Mouse (Mus musculus) limb, embryonic 14.5 days (tissue): ENCODE measurements at regions not wholly inside any gene's neighbourhood (a gene's known extent, or its start where the extent isn't known, plus 50 kb on each side); places are given as distances from the start of the nearest gene placed in this dataset.

ENCODE experiments used
- ATAC-seq: fragments of 200-750 bp; cut with Nextera tagmentation; 2 replicates; pipeline ENCODE4 v1.8.0; 2017; ENCODE audit warnings: low read depth, moderate number of reproducible peaks, moderate TSS enrichment; ENCODE audit not compliant: low FRiP score
- DNase-seq: peaks from one replicate; pipeline ENCODE4 v3.0.0-alpha.2; 2015; ENCODE audit warnings: low spot score
- H3K27ac ChIP-seq: fragments of 300-500 bp; sonication (generic); replicated peaks from 2 replicates; pipeline ENCODE4 v1.5.1; 2014; ENCODE audit warnings: low read depth, mild to moderate bottlenecking, low read length, moderate library complexity, mixed read lengths
- H3K27me3 ChIP-seq: fragments of 300-500 bp; sonication (generic); 2 replicates; pipeline ENCODE4 v1.6.1; 2014; ENCODE audit warnings: low read length, mixed read lengths; ENCODE audit not compliant: control insufficient read depth, insufficient read depth
- H3K36me3 ChIP-seq: fragments of 300-500 bp; sonication (generic); 2 replicates; pipeline ENCODE4 v1.6.1; 2014; ENCODE audit warnings: mild to moderate bottlenecking, low read length, moderate library complexity, mixed read lengths; ENCODE audit not compliant: control insufficient read depth, insufficient read depth
- H3K4me1 ChIP-seq: fragments of 300-500 bp; sonication (generic); 2 replicates; pipeline ENCODE4 v1.6.1; 2014; ENCODE audit warnings: antibody characterized with exemption, low read length, mixed read lengths; ENCODE audit not compliant: control insufficient read depth, insufficient read depth
- H3K4me2 ChIP-seq: fragments of 300-500 bp; sonication (generic); replicated peaks from 2 replicates; pipeline ENCODE4 v1.6.1; 2014; ENCODE audit warnings: low read depth, mild to moderate bottlenecking, low read length, moderate library complexity; ENCODE audit not compliant: severe bottlenecking
- H3K4me3 ChIP-seq: fragments of 300-500 bp; sonication (generic); replicated peaks from 2 replicates; pipeline ENCODE4 v1.5.1; 2014; ENCODE audit warnings: low read length
- H3K9ac ChIP-seq: fragments of 300-500 bp; sonication (generic); 2 replicates; pipeline ENCODE4 v1.6.1; 2014; ENCODE audit warnings: mild to moderate bottlenecking, low read depth, low read length, moderate library complexity; ENCODE audit not compliant: severe bottlenecking
- H3K9me3 ChIP-seq: fragments of 300-500 bp; sonication (generic); 2 replicates; pipeline ENCODE4 v1.6.1; 2016; ENCODE audit warnings: low read length; ENCODE audit not compliant: control insufficient read depth
- POLR2A ChIP-seq: fragments of 200-500 bp; IDR thresholded peaks from 2 replicates; pipeline ENCODE4 v1.8.0; 2012; ENCODE audit warnings: inconsistent platforms, mild to moderate bottlenecking, moderate library complexity, borderline replicate concordance; ENCODE audit not compliant: insufficient read depth, insufficient read length; ENCODE audit errors: extremely low read depth
- WGBS: fragments of 180-500 bp; shearing (Covaris S2); extraction: QIAGEN DNeasy Blood & Tissue Kit; methylation state at CpG from one replicate; pipeline ENCODE4 v1.1.7; 2014; 5-methylcytosine and 5-hydroxymethylcytosine counted together

GRCm38 (mm10) chr10:118780831-118781569, 89.0 kb downstream of the Dyrk2 start:
- TF ChIP-seq POLR2A, result no peak
- no peak overlapping the region for H3K27ac ChIP-seq
- H3K9me3 ChIP-seq, result no peaks in the 10 kb centered on the region
- H3K4me2 ChIP-seq, result no peak overlapping the region
- no peak overlapping the region for H3K4me3 ChIP-seq
- no peaks in the 10 kb centered on the region for H3K36me3 ChIP-seq
- DNase-seq, result no peak
- H3K9ac ChIP-seq, result no peak overlapping the region
- no peaks in the 10 kb centered on the region for H3K4me1 ChIP-seq
- WGBS, result 89% methylated on average over 10 of the region's 10 CpGs
- no peak for ATAC-seq
- H3K27me3 ChIP-seq, result no peaks in the 10 kb centered on the region

DNA sequence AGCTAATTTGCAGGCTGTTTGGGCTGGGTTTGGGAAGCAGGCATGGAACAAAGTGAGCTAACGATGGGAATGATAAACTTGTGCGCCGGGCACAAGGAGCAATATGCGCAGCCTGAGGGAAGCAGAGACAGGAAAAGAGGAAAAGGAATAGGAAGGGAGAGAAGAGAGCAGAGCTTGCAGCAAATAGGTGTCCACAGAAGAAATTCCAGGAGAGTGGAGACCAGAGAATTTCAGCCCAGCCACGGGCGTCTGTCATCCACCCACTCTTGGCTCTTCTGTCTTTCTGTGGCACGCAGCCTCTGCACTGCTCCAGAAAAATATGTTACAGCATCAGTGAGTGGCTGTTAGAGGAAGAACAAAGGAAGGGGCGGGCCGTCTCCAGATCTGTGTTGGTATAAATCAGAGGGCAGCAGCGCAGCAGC, 88.2 kb downstream of the Dyrk2 start:
- no peak for DNase-seq
- Histone ChIP-seq H3K4me2 (no peak overlapping the region), H3K4me1 (no peaks in the 10 kb centered on the region), H3K36me3 (no peaks in the 10 kb centered on the region), H3K27ac (no peak overlapping the region), H3K9me3 (no peaks in the 10 kb centered on the region), H3K27me3 (no peaks in the 10 kb centered on the region), H3K9ac (no peak overlapping the region), H3K4me3 (no peak overlapping the region)
- 53% methylated on average over 10 of the region's 10 CpGs for WGBS
- TF ChIP-seq POLR2A, result no peak
- ATAC-seq, result no peak

DNA sequence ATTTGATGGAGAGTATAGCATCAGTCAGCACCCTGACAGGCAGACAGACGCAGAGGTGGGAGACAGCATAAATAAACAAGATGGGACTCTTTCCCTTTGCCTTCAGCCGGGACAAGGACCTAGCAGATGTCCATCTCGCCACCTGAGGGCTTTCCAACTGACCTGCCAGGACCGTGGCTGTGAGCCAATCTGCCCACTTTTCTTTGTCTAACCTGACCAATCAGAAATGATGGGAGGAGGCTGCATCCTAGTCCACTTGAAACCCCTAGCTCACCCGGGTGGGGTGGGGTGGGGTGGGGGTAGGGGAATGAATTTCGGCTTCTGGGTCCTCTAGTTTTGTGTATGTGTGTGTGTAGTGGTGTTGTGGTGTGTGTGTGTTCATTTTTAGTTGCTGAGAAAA, 87.4 kb downstream of the Dyrk2 start:
- Histone ChIP-seq H3K4me1 (no peaks in the 10 kb centered on the region), H3K27me3 (no peaks in the 10 kb centered on the region), H3K36me3 (no peaks in the 10 kb centered on the region), H3K9me3 (no peaks in the 10 kb centered on the region), H3K27ac (no peak overlapping the region), H3K4me2 (no peak overlapping the region), H3K9ac (no peak overlapping the region), H3K4me3 (no peak overlapping the region)
- DNase-seq (no peak), ATAC-seq (no peak)
- no peak for TF ChIP-seq POLR2A
- 73% methylated on average over 6 of the region's 6 CpGs for WGBS

DNA sequence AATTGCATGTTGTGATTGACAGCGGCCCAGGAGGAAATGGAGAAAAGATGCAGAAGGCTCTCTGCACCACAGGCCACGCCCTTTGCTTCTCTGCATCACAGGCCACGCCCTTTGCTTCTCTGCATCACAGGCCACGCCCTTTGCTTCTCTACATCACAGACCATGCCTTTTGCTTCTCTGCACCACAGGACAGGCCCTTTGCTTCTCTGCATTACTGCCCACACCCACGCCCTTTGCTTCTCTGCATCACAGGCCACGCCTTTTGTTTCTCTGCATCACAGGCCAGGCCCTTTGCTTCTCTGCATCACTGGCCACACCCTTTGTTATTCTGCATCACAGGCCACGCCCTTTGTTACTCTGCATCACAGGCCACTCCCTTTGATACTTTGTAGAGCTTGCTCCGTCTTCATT, 82.7 kb downstream of the Dyrk2 start:
- Histone ChIP-seq H3K9me3 (no peaks in the 10 kb centered on the region), H3K27ac (no peak overlapping the region), H3K4me1 (no peaks in the 10 kb centered on the region), H3K36me3 (no peaks in the 10 kb centered on the region), H3K4me2 (no peak overlapping the region), H3K9ac (no peak overlapping the region), H3K27me3 (no peaks in the 10 kb centered on the region), H3K4me3 (no peak overlapping the region)
- DNase-seq, result no peak
- 82% methylated on average over 8 of the region's 8 CpGs for WGBS
- ATAC-seq, result no peak
- no peak for TF ChIP-seq POLR2A

GRCm38 (mm10) chr10:118792352-118793100, 77.5 kb downstream of the Dyrk2 start:
- 83% methylated on average over 15 of the region's 15 CpGs for WGBS
- H3K9me3 ChIP-seq, result no peaks in the 10 kb centered on the region
- ATAC-seq, result no peak

More at GRCm38 (mm10) chr10:118792352-118793100, 77.5 kb downstream of the Dyrk2 start:
- DNase-seq, result no peak
- no peak overlapping the region for H3K27ac ChIP-seq
- H3K4me1 ChIP-seq, result peaks cover 4% of the 10 kb centered on the region; the same call in 1 of the 2 replicates
- no peak overlapping the region for H3K4me2 ChIP-seq
- H3K27me3 ChIP-seq, result no peaks in the 10 kb centered on the region
- TF ChIP-seq POLR2A, result no peak
- H3K9ac ChIP-seq, result no peak overlapping the region
- no peaks in the 10 kb centered on the region for H3K36me3 ChIP-seq
- H3K4me3 ChIP-seq, result no peak overlapping the region
